Mouse (Mus musculus): Measurements from ENCODE around the gene Lbp. TPM values are rescaled to one million over a fixed set of nuclear protein-coding genes. Genes with fewer than 3 reads are reported as not detected.

The Lbp gene
- 4.3 TPM for polyA plus RNA-seq (2014; fragmentation: Illumina TruSeq; extraction: RNeasy Lipid Tissue Mini Kit (QIAGEN cat#74804); ENCODE audit: low read depth, low replicate concordance)

GRCm38 (mm10) chr2:158305948-158306695 is at the start of gene Lbp:
Gene Lbp (plus strand): TSS chr2:158306493.

DNA sequence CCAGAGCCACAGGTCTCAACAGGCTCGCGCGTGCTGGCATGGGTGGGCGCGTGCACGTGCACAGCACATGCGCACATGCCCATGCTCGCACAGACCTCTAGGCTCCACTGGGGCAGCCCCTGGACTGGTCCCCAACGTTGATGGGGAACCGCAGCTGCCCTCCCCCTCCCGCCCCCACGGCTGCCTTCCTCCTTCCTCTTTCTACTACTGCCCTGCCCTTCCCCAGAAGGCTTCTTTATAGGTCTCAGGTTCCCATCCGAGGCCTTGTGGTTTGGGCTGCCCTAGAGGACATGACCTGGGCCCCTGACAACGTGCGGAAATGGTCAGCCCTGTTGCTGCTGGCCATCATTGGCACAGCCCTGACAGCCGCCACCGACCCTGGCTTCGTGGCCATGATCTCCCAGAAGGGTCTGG is 48.3 kb upstream of the Lbp start, which contains the start of gene Bpi:
Gene Bpi (plus strand): TSS at position 90 of the 414 bp plus-strand sequence.

GRCm38 (mm10) chr2:158375443-158376122 is 69.3 kb downstream of the Lbp start, which contains the start of gene Snhg11:
Gene Snhg11 (plus strand): TSS chr2:158375638.

Other genes with a start within 250 kb of the Lbp start
- gene Tgm2, start 160.1 kb upstream of the Lbp start, polyA plus RNA-seq (2014; fragmentation: Illumina TruSeq; extraction: RNeasy Lipid Tissue Mini Kit (QIAGEN cat#74804); ENCODE audit: low read depth, low replicate concordance) = 0.67 TPM
- gene D630003M21Rik, start 77.3 kb upstream of the Lbp start, polyA plus RNA-seq (2014; fragmentation: Illumina TruSeq; extraction: RNeasy Lipid Tissue Mini Kit (QIAGEN cat#74804); ENCODE audit: low read depth, low replicate concordance) = 0.21 TPM
- 13.3 TPM for gene Bpi, start 48.4 kb upstream of the Lbp start, polyA plus RNA-seq (2014; fragmentation: Illumina TruSeq; extraction: RNeasy Lipid Tissue Mini Kit (QIAGEN cat#74804); ENCODE audit: low read depth, low replicate concordance)
- gene Snhg11, start 69.1 kb downstream of the Lbp start, polyA plus RNA-seq (2014; fragmentation: Illumina TruSeq; extraction: RNeasy Lipid Tissue Mini Kit (QIAGEN cat#74804); ENCODE audit: low read depth, low replicate concordance) = 4.5 TPM
- 39.1 TPM for gene Ralgapb, start 103.4 kb downstream of the Lbp start, polyA plus RNA-seq (2014; fragmentation: Illumina TruSeq; extraction: RNeasy Lipid Tissue Mini Kit (QIAGEN cat#74804); ENCODE audit: low read depth, low replicate concordance)
- 9.5 TPM for gene Adig, start 196.1 kb downstream of the Lbp start, polyA plus RNA-seq (2014; fragmentation: Illumina TruSeq; extraction: RNeasy Lipid Tissue Mini Kit (QIAGEN cat#74804); ENCODE audit: low read depth, low replicate concordance)
- gene Arhgap40, start 206.3 kb downstream of the Lbp start, polyA plus RNA-seq (2014; fragmentation: Illumina TruSeq; extraction: RNeasy Lipid Tissue Mini Kit (QIAGEN cat#74804); ENCODE audit: low read depth, low replicate concordance) = not detected

All from testis, adult 10 weeks (tissue).